Mouse (Mus musculus) stomach, postnatal 0 days (tissue): ENCODE results near the gene Dpep1.

Source experiments
- CTCF ChIP-seq: IDR thresholded peaks from 2 replicates; pipeline ENCODE4 v1.5.1; 2016; ENCODE audit warnings: antibody characterized with exemption, low read depth, mild to moderate bottlenecking, moderate library complexity
- EP300 ChIP-seq: optimal IDR thresholded peaks from 2 replicates; pipeline ENCODE3; 2016; ENCODE audit warnings: antibody characterized with exemption

- no peak for TF ChIP-seq CTCF
- no peak for TF ChIP-seq EP300
Observed at GRCm38 (mm10) chr8:123191908-123192307, 5.9 kb downstream of the Dpep1 start.
